Mouse (Mus musculus) bone marrow, adult 2 months (tissue): ENCODE results near the gene Pfpl.

Experiments
- CTCF ChIP-seq: fragments of 200-500 bp; IDR thresholded peaks from 2 replicates; pipeline ENCODE4 v1.5.1; 2011; ENCODE audit warnings: low read length, control low read depth; ENCODE audit not compliant: control insufficient read depth, insufficient read depth
- POLR2A ChIP-seq: fragments of 200-500 bp; IDR thresholded peaks from 2 replicates; pipeline ENCODE4 v1.6.1; 2011; ENCODE audit warnings: low read depth, mild to moderate bottlenecking, control low read depth, low read length, borderline replicate concordance; ENCODE audit not compliant: control insufficient read depth

DNA sequence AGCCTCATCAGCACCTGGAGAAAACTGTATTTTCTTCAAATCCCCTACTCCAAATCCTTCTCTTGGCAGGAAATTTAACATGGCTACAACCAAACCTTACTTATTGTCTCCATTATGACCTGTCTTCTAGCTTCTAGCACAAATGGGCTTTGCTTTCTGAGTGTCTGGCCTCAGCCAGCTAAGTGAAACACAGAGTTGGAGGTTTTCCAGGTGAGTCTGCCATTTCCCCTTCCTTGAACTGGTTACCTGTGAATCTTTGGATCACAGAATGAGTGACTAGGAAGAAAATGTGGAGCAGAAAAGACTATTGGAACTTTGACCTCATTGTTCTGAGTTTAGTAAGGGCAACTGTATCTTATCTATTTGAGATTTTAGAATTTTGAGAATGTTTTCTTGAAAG lies 10.3 kb upstream of the Pfpl start, which contains the start of gene Olfr1441:
- no peak for TF ChIP-seq POLR2A
- no peak for TF ChIP-seq CTCF
